Mouse (Mus musculus) MEL (cell line): ENCODE data around the gene Slc16a11. TPM values are rescaled to one million over a fixed set of nuclear protein-coding genes. Genes with fewer than 3 reads are reported as not detected.
A peak's percentile ranks its signal among the peaks of the same experiment; 100 is the strongest.

Experiments used
- DNase-seq: peaks from one replicate; pipeline ENCODE4 v3.0.0; 2011; ENCODE audit warnings: low read depth, low spot score
- H3K27ac ChIP-seq: 2 replicates; pipeline ENCODE4 v1.5.1; 2012; ENCODE audit warnings: low read depth, mild to moderate bottlenecking, control low read depth, low read length, moderate library complexity; ENCODE audit not compliant: control insufficient read depth
- H3K27me3 ChIP-seq, 2 experiments: fragments of 150-350 bp in 1 of 2; sonication (generic) in 1 of 2; 2 replicates each; pipeline ENCODE4 v1.6.1; 2012; ENCODE audit warnings: low read length in 2 of 2, mild to moderate bottlenecking in 2 of 2, improper control_type of control experiment in 1 of 2, moderate library complexity in 1 of 2; ENCODE audit not compliant: insufficient read depth in 2 of 2, control insufficient read depth in 1 of 2
- H3K36me3 ChIP-seq, 2 experiments: 2 replicates each; pipeline ENCODE4 v1.6.1; 2012 to 2014; ENCODE audit warnings: low read length in 2 of 2, improper control_type of control experiment in 1 of 2, inconsistent platforms in 1 of 2, mild to moderate bottlenecking in 1 of 2; ENCODE audit not compliant: insufficient read depth in 2 of 2, control insufficient read depth in 1 of 2
- H3K4me1 ChIP-seq, 2 experiments: fragments of 150-350 bp in 1 of 2; sonication (generic) in 1 of 2; 2 replicates each; pipeline ENCODE4 v1.6.1; 2012; ENCODE audit warnings: low read length in 2 of 2, improper control_type of control experiment in 1 of 2, mild to moderate bottlenecking in 1 of 2; ENCODE audit not compliant: insufficient read depth in 2 of 2, control insufficient read depth in 1 of 2
- H3K4me3 ChIP-seq, 2 experiments: fragments of 150-350 bp in 1 of 2; sonication (generic) in 1 of 2; 2 replicates each; pipeline ENCODE4 v1.5.1; 2012; ENCODE audit warnings: low read depth in 2 of 2, low read length in 2 of 2, mild to moderate bottlenecking in 2 of 2, moderate library complexity in 2 of 2, control low read depth in 1 of 2, improper control_type of control experiment in 1 of 2; ENCODE audit not compliant: control insufficient read depth in 1 of 2, insufficient read depth in 1 of 2
- H3K79me2 ChIP-seq: 2 replicates; pipeline ENCODE4 v1.6.1; 2012; ENCODE audit warnings: mild to moderate bottlenecking, low read length, moderate library complexity; ENCODE audit not compliant: control insufficient read depth, poor library complexity, insufficient read depth
- H3K9ac ChIP-seq: 2 replicates; pipeline ENCODE4 v1.6.1; 2012; ENCODE audit warnings: low read depth, mild to moderate bottlenecking, control low read depth, low read length, moderate library complexity; ENCODE audit not compliant: control insufficient read depth, poor library complexity, severe bottlenecking
- H3K9me3 ChIP-seq: fragments of 150-350 bp; sonication (generic); replicated peaks from 2 replicates; pipeline ENCODE4 v1.6.1; 2012; ENCODE audit warnings: mild to moderate bottlenecking, low read length, improper control_type of control experiment, moderate library complexity; ENCODE audit not compliant: insufficient read depth
- BHLHE40 ChIP-seq: IDR thresholded peaks from 2 replicates; pipeline ENCODE4 v1.6.1; 2012; ENCODE audit warnings: low read depth, mild to moderate bottlenecking, inconsistent platforms, low read length, improper control_type of control experiment, borderline replicate concordance
- CHD1 ChIP-seq: IDR thresholded peaks from 2 replicates; pipeline ENCODE4 v1.6.1; 2012; ENCODE audit warnings: low read depth, mild to moderate bottlenecking, inconsistent platforms, low read length, improper control_type of control experiment
- CTCF ChIP-seq, 3 experiments: IDR thresholded peaks in 2 of 3; conservative IDR thresholded peaks in 1 of 3; 2 replicates each; pipeline ENCODE4 v1.5.1; 2011 to 2012; ENCODE audit warnings: low read length in 3 of 3, low read depth in 2 of 3, mild to moderate bottlenecking in 2 of 3, improper control_type of control experiment in 1 of 3, inconsistent platforms in 1 of 3, mixed read lengths in 1 of 3, moderate library complexity in 1 of 3; ENCODE audit not compliant: control insufficient read depth in 1 of 3, insufficient read depth in 1 of 3, poor library complexity in 1 of 3, severe bottlenecking in 1 of 3
- E2F4 ChIP-seq: IDR thresholded peaks from 2 replicates; pipeline ENCODE4 v1.6.1; 2011; ENCODE audit warnings: low read depth, low read length, improper control_type of control experiment, borderline replicate concordance
- ELF1 ChIP-seq: IDR thresholded peaks from 2 replicates; pipeline ENCODE4 v1.6.1; 2014; ENCODE audit warnings: low read depth, mild to moderate bottlenecking, inconsistent platforms, low read length, improper control_type of control experiment, moderate library complexity
- EP300 ChIP-seq, 2 experiments: IDR thresholded peaks; 2 replicates each; pipeline ENCODE4 v1.6.1; 2011; ENCODE audit warnings: improper control_type of control experiment in 2 of 2, low read length in 2 of 2, low read depth in 1 of 2, mild to moderate bottlenecking in 1 of 2
- GABPA ChIP-seq: IDR thresholded peaks from 2 replicates; pipeline ENCODE4 v1.6.1; 2012; ENCODE audit warnings: low read depth, mild to moderate bottlenecking, inconsistent platforms, low read length, improper control_type of control experiment, moderate library complexity
- GATA1 ChIP-seq: IDR thresholded peaks from 2 replicates; pipeline ENCODE4 v1.6.1; 2011; ENCODE audit warnings: low read depth, low read length, improper control_type of control experiment
- HCFC1 ChIP-seq: IDR thresholded peaks from 2 replicates; pipeline ENCODE4 v1.6.1; 2012; ENCODE audit warnings: low read depth, mild to moderate bottlenecking, inconsistent platforms, low read length, improper control_type of control experiment, moderate library complexity
- MAX ChIP-seq: IDR thresholded peaks from 2 replicates; pipeline ENCODE4 v1.6.1; 2011; ENCODE audit warnings: low read length, improper control_type of control experiment
- MYB ChIP-seq: IDR thresholded peaks from 2 replicates; pipeline ENCODE4 v1.6.1; 2011; ENCODE audit warnings: mild to moderate bottlenecking, low read depth, low read length, improper control_type of control experiment
- MYC ChIP-seq: IDR thresholded peaks from 2 replicates; pipeline ENCODE4 v1.6.1; 2011; ENCODE audit warnings: low read depth, mild to moderate bottlenecking, low read length, improper control_type of control experiment, moderate library complexity
- NELFE ChIP-seq: IDR thresholded peaks from 2 replicates; pipeline ENCODE4 v1.6.1; 2011; ENCODE audit warnings: low read depth, low read length, improper control_type of control experiment
- POLR2A ChIP-seq, 2 experiments: IDR thresholded peaks; 2 replicates each; pipeline ENCODE4 v1.6.1; 2011 to 2012; ENCODE audit warnings: low read length in 2 of 2, mild to moderate bottlenecking in 2 of 2, control low read depth in 1 of 2, improper control_type of control experiment in 1 of 2, low read depth in 1 of 2, moderate library complexity in 1 of 2; ENCODE audit not compliant: control insufficient read depth in 1 of 2, insufficient read depth in 1 of 2, poor library complexity in 1 of 2
- RAD21 ChIP-seq: IDR thresholded peaks from 2 replicates; pipeline ENCODE4 v1.6.1; 2011; ENCODE audit warnings: mild to moderate bottlenecking, low read depth, low read length, improper control_type of control experiment
- RCOR1 ChIP-seq: IDR thresholded peaks from 2 replicates; pipeline ENCODE4 v1.6.1; 2012; ENCODE audit warnings: low read depth, mild to moderate bottlenecking, inconsistent platforms, low read length, improper control_type of control experiment
- SIN3A ChIP-seq: IDR thresholded peaks from 2 replicates; pipeline ENCODE4 v1.6.1; 2012; ENCODE audit warnings: low read length, improper control_type of control experiment, inconsistent platforms
- SMC3 ChIP-seq: IDR thresholded peaks from 2 replicates; pipeline ENCODE4 v1.6.1; 2011; ENCODE audit warnings: low read depth, low read length, improper control_type of control experiment
- TCF12 ChIP-seq: IDR thresholded peaks from 2 replicates; pipeline ENCODE4 v1.6.1; 2014; ENCODE audit warnings: low read depth, mild to moderate bottlenecking, inconsistent platforms, low read length, improper control_type of control experiment, moderate library complexity
- UBTF ChIP-seq: IDR thresholded peaks from 2 replicates; pipeline ENCODE4 v1.6.1; 2012; ENCODE audit warnings: low read depth, mild to moderate bottlenecking, inconsistent platforms, low read length, improper control_type of control experiment, moderate library complexity, borderline replicate concordance; ENCODE audit not compliant: insufficient read depth
- USF1 ChIP-seq: IDR thresholded peaks from 2 replicates; pipeline ENCODE4 v1.6.1; 2014; ENCODE audit warnings: low read depth, mild to moderate bottlenecking, inconsistent platforms, low read length, improper control_type of control experiment, moderate library complexity
- USF2 ChIP-seq, 2 experiments: IDR thresholded peaks; 2 replicates each; pipeline ENCODE4 v1.6.1; 2011 to 2012; ENCODE audit warnings: improper control_type of control experiment in 2 of 2, low read length in 2 of 2, borderline replicate concordance in 1 of 2, inconsistent platforms in 1 of 2, low read depth in 1 of 2, mild to moderate bottlenecking in 1 of 2; ENCODE audit not compliant: insufficient read depth in 1 of 2
- ZC3H11A ChIP-seq: IDR thresholded peaks from 2 replicates; pipeline ENCODE4 v1.6.1; 2012; ENCODE audit warnings: low read depth, mild to moderate bottlenecking, inconsistent platforms, low read length, improper control_type of control experiment
- ZNF384 ChIP-seq: IDR thresholded peaks from 2 replicates; pipeline ENCODE4 v1.6.1; 2012; ENCODE audit warnings: low read depth, mild to moderate bottlenecking, inconsistent platforms, low read length, improper control_type of control experiment
- polyA plus RNA-seq, 2 experiments: library from polyadenylated mRNA; stranded (reverse) in 1 of 2; unstranded in 1 of 2; fragments of >175 nt in 1 of 2; fragments of >200 nt in 1 of 2; gene quantifications; 2 replicates each; pipeline versions ENCODE4 v1.2.1 to v1.2.4; 2012; ENCODE audit warnings: low replicate concordance in 2 of 2, low read depth in 1 of 2; ENCODE audit not compliant: insufficient read length in 2 of 2, insufficient read depth in 1 of 2, missing spikeins in 1 of 2
- total RNA-seq: library from RNA; depleted of rRNA; stranded (reverse); fragments of 300-350 nt; gene quantifications from 2 replicates; pipeline ENCODE4 v1.2.3, GENCODE M21; 2012

Slc16a11 gene
- total and polyA plus RNA-seq, 3 experiments = 0.31 to 1.2 TPM; not detected in 1

DNA sequence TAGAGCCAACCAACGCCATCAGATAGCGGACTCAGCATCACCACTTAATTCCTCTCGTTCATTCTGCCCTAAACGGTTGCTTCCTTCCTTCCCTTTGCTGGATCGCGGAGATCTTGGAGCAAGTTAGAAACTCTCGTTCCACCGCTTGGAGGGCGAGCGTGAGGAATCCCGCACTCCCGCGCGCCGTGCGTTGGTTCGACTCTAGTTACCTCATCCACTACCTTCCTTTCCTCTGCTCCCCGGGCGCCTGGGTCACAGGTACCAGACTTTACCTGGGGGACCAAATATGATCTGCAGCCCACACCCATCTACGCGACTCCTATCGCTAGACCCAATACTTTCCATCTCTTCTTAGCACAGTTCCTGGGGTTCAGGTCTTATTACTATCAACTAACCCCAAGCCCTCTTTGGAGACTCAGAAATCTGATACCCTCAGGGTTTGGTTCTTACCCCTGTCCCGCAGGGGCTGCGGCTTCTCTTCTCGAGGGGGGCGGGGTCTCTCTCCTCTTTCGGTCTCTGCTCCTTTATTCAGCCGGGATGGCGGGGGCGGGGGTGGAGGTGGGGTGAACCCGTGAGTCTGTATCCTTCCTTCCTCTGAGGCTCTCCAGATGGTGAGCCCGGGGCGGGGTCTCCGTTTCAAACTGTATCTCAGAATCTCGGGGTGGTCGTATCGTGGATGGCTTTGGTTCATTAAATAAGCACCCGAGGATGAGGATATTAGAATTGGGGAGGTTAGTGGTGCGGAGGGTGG is 16.9 kb downstream of the Slc16a11 start, which contains the start of gene Bcl6b:
TSS of gene Bcl6b (minus strand) at position 539 of the 751 bp plus-strand sequence.
- H3K9ac ChIP-seq = peak within 1 kb of the TSS; percentile 10; the same call in 1 of the 2 replicates
- no peaks in the 10 kb centered on the region for H3K9me3 ChIP-seq
- TF ChIP-seq MYC (no peak), UBTF (no peak), BHLHE40 (no peak), RCOR1 (no peak), E2F4 (no peak), NELFE (no peak), ZC3H11A (no peak), USF2 (IDR thresholded peaks at IDR 0.05; ENCODE audit: borderline replicate concordance in 1 of 2, insufficient read depth in 1 of 2, low read depth in 1 of 2, low read length in 2 of 2) (no peak)
- no peak within 1 kb of the TSS; a peak in 1 of 4 replicates for H3K4me3 ChIP-seq
- no peaks in the 10 kb centered on the region; a peak in 1 of 4 replicates for H3K36me3 ChIP-seq
- DNase-seq = no peak
- H3K79me2 ChIP-seq = no peaks in the 10 kb centered on the region
- no peaks in the 10 kb centered on the region for H3K27me3 ChIP-seq
- H3K27ac ChIP-seq = no peak within 1 kb of the TSS
- peaks cover 0 to 4% of the 10 kb centered on the region in 2 experiments; a peak in 1 of 4 replicates for H3K4me1 ChIP-seq

DNA sequence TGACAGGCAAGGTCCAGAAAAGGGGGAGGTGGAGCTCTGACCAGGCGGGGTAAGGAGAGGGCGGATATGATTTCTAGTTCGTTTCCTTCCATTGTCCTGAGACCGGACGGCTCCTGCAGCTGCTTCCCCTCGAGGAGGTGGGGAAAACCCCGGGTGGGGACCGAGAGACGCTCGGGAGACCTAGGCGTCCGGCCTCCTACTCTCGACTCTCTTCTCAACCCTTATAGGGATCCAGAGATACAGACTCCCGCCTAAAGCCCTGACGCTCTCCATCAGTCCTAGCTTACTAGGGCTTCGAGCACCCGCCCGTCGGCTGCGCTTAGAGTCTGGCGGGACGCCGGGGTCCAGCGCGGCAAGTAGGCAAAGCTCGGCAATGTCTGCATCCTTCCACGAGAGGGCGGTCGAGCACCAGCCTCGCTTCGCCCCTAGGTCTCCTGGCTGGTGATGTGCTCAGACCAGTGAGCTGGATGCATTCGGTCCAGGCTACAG is 17.7 kb downstream of the Slc16a11 start:
- Histone ChIP-seq H3K4me1 (peaks cover 0 to 4% of the 10 kb centered on the region in 2 experiments; a peak in 1 of 4 replicates), H3K79me2 (no peaks in the 10 kb centered on the region), H3K9ac (peak overlapping the region; percentile 10; the same call in 1 of the 2 replicates), H3K27ac (no peak overlapping the region), H3K27me3 (no peaks in the 10 kb centered on the region), H3K36me3 (no peaks in the 10 kb centered on the region; a peak in 1 of 4 replicates), H3K9me3 (no peaks in the 10 kb centered on the region), H3K4me3 (no peak overlapping the region; a peak in 1 of 4 replicates)
- TF ChIP-seq MYB (no peak), USF1 (no peak), ZNF384 (no peak), HCFC1 (no peak), ELF1 (no peak), SIN3A (no peak), RCOR1 (no peak), POLR2A (IDR thresholded peaks at IDR 0.05; ENCODE audit: control insufficient read depth in 1 of 2, insufficient read depth in 1 of 2, low read depth in 1 of 2, low read length in 2 of 2, poor library complexity in 1 of 2) (0 out of 4 replicates have a peak, but pooled peaks of 1 of the 2 experiments have one; percentile 8), SMC3 (peak; percentile 91), RAD21 (peak; percentile 92), GATA1 (no peak), USF2 (IDR thresholded peaks at IDR 0.05; ENCODE audit: borderline replicate concordance in 1 of 2, insufficient read depth in 1 of 2, low read depth in 1 of 2, low read length in 2 of 2) (no peak), TCF12 (no peak), MAX (no peak), NELFE (no peak), CHD1 (no peak), GABPA (no peak), ZC3H11A (peak; percentile 73), CTCF (IDR thresholded peaks at IDR 0.05 in 2 of 3, conservative IDR thresholded peaks at IDR 0.05 in 1 of 3; ENCODE audit: control insufficient read depth in 1 of 3, insufficient read depth in 1 of 3, low read depth in 2 of 3, low read length in 3 of 3, poor library complexity in 1 of 3, severe bottlenecking in 1 of 3) (peak; percentile 95 to 98 (median 98)), EP300 (IDR thresholded peaks at IDR 0.05; ENCODE audit: low read depth in 1 of 2, low read length in 2 of 2) (no peak)
- peak; percentile 89 for DNase-seq
